Mouse (Mus musculus) E14TG2a.4 (cell line): ENCODE measurements around the gene Cyb5r4.

Experiments
- CTCF ChIP-seq: conservative IDR thresholded peaks from 2 replicates; pipeline ENCODE4 v1.5.1; 2014; ENCODE audit warnings: low read length
- POU5F1 ChIP-seq: IDR thresholded peaks from 2 replicates; pipeline ENCODE4 v1.6.1; 2014; ENCODE audit warnings: low read length, borderline replicate concordance

- TF ChIP-seq CTCF (no peak), POU5F1 (no peak)
These were observed 21.7 kb upstream of the Cyb5r4 start for GRCm38 (mm10) chr9:86999956-87000582.
